8 mouse cellular contexts compared by ENCODE assay signal in the genomic region with DNA sequence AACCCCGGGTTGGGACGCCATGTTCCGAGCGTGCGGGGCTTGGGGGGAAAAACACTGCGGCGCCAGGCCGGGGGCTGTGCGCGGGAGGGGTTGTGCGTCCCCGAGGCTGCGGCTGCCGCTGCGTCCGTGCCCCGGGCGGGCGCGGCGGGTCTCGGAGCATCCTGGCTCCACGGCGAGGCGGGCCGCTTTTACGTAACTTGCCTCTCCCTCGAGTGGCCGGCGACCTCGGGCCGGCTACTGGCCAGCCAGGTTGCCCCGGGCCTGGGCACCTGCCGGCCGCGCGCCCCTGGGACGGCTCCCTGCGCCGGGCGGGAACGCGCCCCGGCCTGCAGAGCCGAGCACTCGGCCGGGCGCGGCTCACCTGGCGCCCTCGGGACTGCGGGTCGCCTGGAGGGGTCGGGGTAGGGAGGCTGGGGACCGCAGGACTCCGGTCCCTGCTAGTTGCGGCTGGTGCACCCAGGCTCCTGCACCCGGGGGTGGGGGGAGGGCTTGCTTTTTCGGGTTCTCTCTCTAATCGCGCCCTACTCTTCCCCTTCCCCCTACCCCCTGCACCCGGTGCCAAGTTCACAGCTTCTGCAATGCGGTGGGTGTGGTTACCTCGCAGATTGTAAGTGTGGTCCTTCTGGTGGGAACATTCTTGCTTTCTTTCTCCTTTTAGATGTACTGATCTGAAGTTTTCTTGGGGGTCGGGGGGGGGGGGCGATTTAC.
DNase-seq lines count a peak whose midpoint lies in the region; ATAC-seq and TF ChIP-seq lines count a peak whose summit lies in the region.

No protein-coding gene starts in this region.

- H3K4me1 ChIP-seq in heart, adult 2 months (ENCODE audit: control insufficient read depth, insufficient read depth, low read length), result peaks cover 1% of the 10 kb centered on the region; the same call in 1 of the 2 replicates
- H3K4me1 ChIP-seq in kidney, embryonic 14.5 days (ENCODE audit: control insufficient read depth, insufficient read depth, low read length), result no peaks in the 10 kb centered on the region
- H3K4me1 ChIP-seq in small intestine, adult 2 months (ENCODE audit: control insufficient read depth, insufficient read depth, insufficient read length, low read length), result peaks cover 4% of the 10 kb centered on the region; the same call in 1 of the 2 replicates

- peak overlapping the region; percentile 97 for H3K4me2 ChIP-seq in kidney, embryonic 14.5 days (replicated peaks; ENCODE audit: low read depth, low read length)

- no peak for TF ChIP-seq EP300 in heart, adult 2 months (IDR thresholded peaks at IDR 0.05; ENCODE audit: insufficient read depth, low read depth, low read length)

- peak; percentile 15 for DNase-seq in urinary bladder, postnatal 14 days (ENCODE audit: low spot score)
- no peak for DNase-seq in urinary bladder, postnatal 10 days (ENCODE audit: low spot score)
- peak; percentile 63 to 69 for DNase-seq in cerebellum, postnatal 10 days
- DNase-seq in heart, adult 2 months, result peak; percentile 44 to 58
- DNase-seq in lung, postnatal 10 days, result peak; percentile 24

- peaks cover 6% of the 10 kb centered on the region for H3K27me3 ChIP-seq in heart, adult 2 months (ENCODE audit: control insufficient read depth, insufficient read depth, low read length)
- H3K27me3 ChIP-seq in kidney, embryonic 14.5 days (ENCODE audit: control insufficient read depth, insufficient read depth, low read length), result no peaks in the 10 kb centered on the region
- H3K27me3 ChIP-seq in small intestine, adult 2 months (ENCODE audit: control insufficient read depth, insufficient read depth, low read length), result no peaks in the 10 kb centered on the region

- no peaks in the 10 kb centered on the region for H3K9me3 ChIP-seq in kidney, embryonic 14.5 days (ENCODE audit: control insufficient read depth, low read length)

- no peaks in the 10 kb centered on the region for H3K36me3 ChIP-seq in heart, adult 2 months (ENCODE audit: control insufficient read depth, insufficient read depth, low read length)
- no peaks in the 10 kb centered on the region for H3K36me3 ChIP-seq in kidney, embryonic 14.5 days (ENCODE audit: control insufficient read depth, insufficient read depth, low read length)
- H3K36me3 ChIP-seq in small intestine, adult 2 months (ENCODE audit: control insufficient read depth, insufficient read depth, low read length), result no peaks in the 10 kb centered on the region; the same call in 1 of the 2 replicates

- peak; percentile 75 for ATAC-seq in kidney, embryonic 14.5 days (ENCODE audit: low FRiP score, low TSS enrichment)
- ATAC-seq in megakaryocyte-erythroid progenitor cell, adult 5-6 weeks (replicated peaks; ENCODE audit: low FRiP score, low TSS enrichment, poor library complexity, severe bottlenecking), result no peak

- TF ChIP-seq CTCF in heart, adult 2 months (IDR thresholded peaks at IDR 0.05), result no peak
- no peak for TF ChIP-seq CTCF in small intestine, adult 2 months (IDR thresholded peaks at IDR 0.05; ENCODE audit: extremely low read depth, insufficient read length, insufficient replicate concordance, low read depth, low read length)

- WGBS in heart, adult 2 months, result under 1% methylated on average over 61 of the region's 66 CpGs
- WGBS in kidney, embryonic 14.5 days, result 0% methylated on average over 52 of the region's 66 CpGs
- under 1% methylated on average over 66 of the region's 66 CpGs for WGBS in small intestine, adult 2 months

- H3K9ac ChIP-seq in heart, adult 2 months (ENCODE audit: low read depth, low read length), result peak overlapping the region; percentile 82
- peak overlapping the region; percentile 89 for H3K9ac ChIP-seq in kidney, embryonic 14.5 days (ENCODE audit: low read depth, low read length)

- peak overlapping the region; percentile 72 for H3K4me3 ChIP-seq in heart, adult 2 months
- peak overlapping the region; percentile 83 for H3K4me3 ChIP-seq in kidney, embryonic 14.5 days (ENCODE audit: low read length)
- peak overlapping the region; percentile 57 for H3K4me3 ChIP-seq in small intestine, adult 2 months (ENCODE audit: low read depth, low read length)

- no peak for TF ChIP-seq POLR2A in heart, adult 2 months (IDR thresholded peaks at IDR 0.05; ENCODE audit: insufficient read depth, low read depth, low read length)
- no peak for TF ChIP-seq POLR2A in small intestine, adult 2 months (IDR thresholded peaks at IDR 0.05; ENCODE audit: low read depth, low read length)

- intact Hi-C loops in heart, adult 2 months (cut with DNase I), result loop anchor here (10.0 kb wide), 2 partner anchors 98 to 188 kb away; no protein-coding TSS in a partner anchor

- no peaks in the 10 kb centered on the region for H3K79me2 ChIP-seq in heart, adult 2 months (replicated peaks; ENCODE audit: control insufficient read depth, insufficient read depth, low read length)

- peak overlapping the region; percentile 44 for H3K27ac ChIP-seq in heart, adult 2 months
- H3K27ac ChIP-seq in kidney, embryonic 14.5 days (ENCODE audit: low read depth, low read length), result no peak overlapping the region
- H3K27ac ChIP-seq in small intestine, adult 2 months (ENCODE audit: insufficient read depth, low read depth, low read length), result no peak overlapping the region
